Mouse (Mus musculus): ENCODE data around the gene Fnbp1. TPM values are rescaled to one million over a fixed set of nuclear protein-coding genes. Genes with fewer than 3 reads are reported as not detected.

Gene Fnbp1
- polyA plus RNA-seq, 1 experiment from 2014 or later: 31.1 TPM

DNA sequence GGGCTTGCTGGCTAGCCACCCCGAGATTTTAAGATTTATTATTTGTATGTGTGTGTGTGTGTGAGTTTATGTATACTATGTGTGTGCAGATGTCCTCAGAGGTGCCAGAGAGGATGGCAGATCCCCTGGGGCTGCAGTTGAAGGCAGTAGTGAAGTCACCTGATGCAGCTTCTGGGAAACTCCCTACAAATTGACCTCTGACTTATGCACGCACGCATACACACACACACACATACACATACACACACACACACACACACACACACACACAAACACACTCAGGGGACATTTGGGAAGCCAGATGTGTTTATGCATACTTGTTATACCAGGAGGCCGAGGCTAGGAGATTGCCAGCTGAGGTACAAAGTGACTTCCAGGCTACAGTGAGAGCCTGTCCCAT lies 83.4 kb downstream of the Fnbp1 start:
- Histone ChIP-seq H3K36me3 (ENCODE audit: control insufficient read depth, insufficient read depth, low read length) (peaks cover 55% of the 10 kb centered on the region), H3K4me3 (ENCODE audit: low read depth, low read length) (no peak overlapping the region), H3K4me2 (ENCODE audit: low read length) (no peak overlapping the region), H3K9me3 (ENCODE audit: control insufficient read depth, low read length) (0 out of 2 replicates have a peak, but pooled peaks cover 2% of the 10 kb centered on the region), H3K27me3 (replicated peaks; ENCODE audit: control insufficient read depth, insufficient read depth, low read length) (no peaks in the 10 kb centered on the region), H3K4me1 (replicated peaks; ENCODE audit: control insufficient read depth, insufficient read depth, low read length) (no peaks in the 10 kb centered on the region), H3K9ac (ENCODE audit: low read length) (no peak overlapping the region), H3K27ac (ENCODE audit: low read depth) (no peak overlapping the region)
- ATAC-seq (replicated peaks; ENCODE audit: low FRiP score, low TSS enrichment, low read depth): no peak
- DNase-seq (ENCODE audit: low spot score): no peak
- 80% methylated on average over 4 of the region's 4 CpGs for WGBS

DNA sequence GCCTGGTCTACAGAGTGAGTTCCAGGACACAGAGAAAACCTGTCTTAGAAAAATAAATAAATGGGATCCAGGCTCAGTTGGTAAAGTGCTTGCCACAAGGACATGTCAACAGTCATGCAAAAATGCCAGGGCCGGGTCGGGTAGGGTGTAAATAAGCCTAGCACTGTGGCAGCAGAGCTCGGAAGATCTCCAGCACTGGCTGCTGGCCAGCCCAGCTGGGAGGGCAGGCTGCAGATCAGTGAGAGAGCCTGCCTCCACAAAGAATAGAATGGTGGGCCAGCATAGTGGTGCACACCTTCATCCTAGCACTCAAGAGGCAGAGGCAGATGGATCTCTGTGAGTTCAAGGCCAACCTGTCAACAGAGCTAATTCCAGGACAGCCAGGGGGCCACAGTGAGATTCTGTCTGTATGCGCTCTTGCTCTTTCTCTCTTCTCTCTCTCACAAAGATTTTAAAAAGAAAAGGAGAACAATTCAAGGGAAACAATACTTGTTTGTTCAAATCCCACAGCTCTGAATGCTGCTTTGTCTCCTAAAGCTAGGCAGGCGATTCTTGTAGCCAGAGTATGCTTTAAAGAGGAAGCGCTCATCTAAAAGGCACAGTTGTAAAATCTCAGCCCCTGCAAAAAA lies 84.1 kb downstream of the Fnbp1 start:
- Histone ChIP-seq H3K4me1 (replicated peaks; ENCODE audit: control insufficient read depth, insufficient read depth, low read length) (no peaks in the 10 kb centered on the region), H3K4me3 (ENCODE audit: low read depth, low read length) (no peak overlapping the region), H3K9me3 (ENCODE audit: control insufficient read depth, low read length) (0 out of 2 replicates have a peak, but pooled peaks cover 2% of the 10 kb centered on the region), H3K36me3 (ENCODE audit: control insufficient read depth, insufficient read depth, low read length) (peaks cover 58% of the 10 kb centered on the region), H3K9ac (ENCODE audit: low read length) (no peak overlapping the region), H3K27me3 (replicated peaks; ENCODE audit: control insufficient read depth, insufficient read depth, low read length) (no peaks in the 10 kb centered on the region), H3K4me2 (ENCODE audit: low read length) (no peak overlapping the region), H3K27ac (ENCODE audit: low read depth) (no peak overlapping the region)
- 81% methylated on average over 6 of the region's 6 CpGs for WGBS
- DNase-seq (ENCODE audit: low spot score): no peak
- no peak for ATAC-seq (replicated peaks; ENCODE audit: low FRiP score, low TSS enrichment, low read depth)

DNA sequence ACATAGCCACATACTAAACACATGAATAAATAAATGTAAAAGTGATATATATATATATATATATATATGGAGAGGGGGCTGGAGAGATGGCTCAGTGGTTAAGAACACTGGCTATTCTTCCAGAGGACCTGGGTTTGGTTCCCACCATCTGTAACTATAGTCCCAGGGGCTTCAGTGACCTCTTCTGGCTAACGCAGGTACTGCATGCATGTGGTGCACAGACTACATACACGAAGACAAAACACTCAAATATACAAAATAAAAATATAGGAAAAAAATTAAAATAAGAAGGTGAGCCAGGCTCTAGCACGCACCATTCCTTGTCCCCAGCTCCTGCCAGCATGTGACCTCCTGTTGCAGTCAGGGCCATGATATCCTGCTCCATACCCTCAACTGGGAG lies 85.7 kb downstream of the Fnbp1 start:
- Histone ChIP-seq H3K4me3 (ENCODE audit: low read depth, low read length) (no peak overlapping the region), H3K4me1 (replicated peaks; ENCODE audit: control insufficient read depth, insufficient read depth, low read length) (no peaks in the 10 kb centered on the region), H3K4me2 (ENCODE audit: low read length) (no peak overlapping the region), H3K9ac (ENCODE audit: low read length) (no peak overlapping the region), H3K36me3 (ENCODE audit: control insufficient read depth, insufficient read depth, low read length) (peaks cover 69% of the 10 kb centered on the region), H3K9me3 (ENCODE audit: control insufficient read depth, low read length) (0 out of 2 replicates have a peak, but pooled peaks cover 2% of the 10 kb centered on the region), H3K27me3 (replicated peaks; ENCODE audit: control insufficient read depth, insufficient read depth, low read length) (no peaks in the 10 kb centered on the region), H3K27ac (ENCODE audit: low read depth) (no peak overlapping the region)
- ATAC-seq (replicated peaks; ENCODE audit: low FRiP score, low TSS enrichment, low read depth): no peak
- WGBS: 95% methylated on average over 3 of the region's 3 CpGs
- DNase-seq (ENCODE audit: low spot score): no peak

DNA sequence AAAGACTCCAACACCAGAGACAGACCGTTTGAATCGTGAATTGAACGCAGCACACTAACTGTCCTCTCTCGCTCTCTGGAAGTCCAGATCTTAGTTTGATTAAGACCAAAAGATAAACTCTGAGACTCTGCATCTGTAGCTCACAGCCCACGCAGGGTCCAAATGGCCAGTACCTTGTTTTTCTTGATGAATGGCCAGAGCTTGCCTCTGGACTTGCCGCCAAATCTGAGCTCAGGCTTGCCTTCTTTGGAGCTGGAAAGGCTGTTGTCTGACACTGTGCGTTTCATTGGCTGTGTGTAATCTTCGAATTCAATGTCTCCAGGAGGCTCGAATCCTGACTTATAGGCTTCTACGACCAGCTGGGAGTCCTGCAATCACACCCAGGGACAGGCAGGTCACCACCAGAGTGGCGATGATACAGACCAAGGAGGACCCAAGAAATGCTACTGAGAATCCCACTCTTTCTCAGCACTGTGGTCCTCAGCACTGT lies 87.9 kb downstream of the Fnbp1 start:
- H3K4me1 ChIP-seq (replicated peaks; ENCODE audit: control insufficient read depth, insufficient read depth, low read length): no peaks in the 10 kb centered on the region
- H3K36me3 ChIP-seq (ENCODE audit: control insufficient read depth, insufficient read depth, low read length): peaks cover 83% of the 10 kb centered on the region
- no peak overlapping the region for H3K9ac ChIP-seq (ENCODE audit: low read length)
- WGBS: 90% methylated on average over 11 of the region's 11 CpGs
- no peaks in the 10 kb centered on the region for H3K27me3 ChIP-seq (replicated peaks; ENCODE audit: control insufficient read depth, insufficient read depth, low read length)
- H3K27ac ChIP-seq (ENCODE audit: low read depth): no peak overlapping the region
- DNase-seq (ENCODE audit: low spot score): no peak
- 0 out of 2 replicates have a peak, but pooled peaks cover 2% of the 10 kb centered on the region for H3K9me3 ChIP-seq (ENCODE audit: control insufficient read depth, low read length)
- no peak for ATAC-seq (replicated peaks; ENCODE audit: low FRiP score, low TSS enrichment, low read depth)
- no peak overlapping the region for H3K4me2 ChIP-seq (ENCODE audit: low read length)
- H3K4me3 ChIP-seq (ENCODE audit: low read depth, low read length): no peak overlapping the region

DNA sequence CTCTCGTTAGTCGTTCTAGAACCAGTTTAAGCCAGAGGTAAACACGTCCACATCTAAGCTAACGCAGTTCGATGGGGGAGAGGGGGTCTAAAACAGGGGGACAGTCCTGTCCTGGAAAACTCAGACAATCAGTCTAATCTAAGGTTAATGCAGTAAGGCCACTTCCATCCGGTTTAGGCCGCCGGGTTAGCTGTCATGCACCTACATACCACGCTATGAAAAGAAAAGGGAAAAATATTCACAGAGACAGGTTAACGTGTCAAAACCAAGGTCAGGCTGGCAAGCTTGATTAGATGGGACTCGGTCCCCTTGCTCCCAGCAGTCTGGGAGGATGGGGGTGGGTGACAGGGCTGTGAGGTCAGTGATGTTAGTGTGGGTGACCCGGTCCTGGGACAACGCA lies 88.4 kb downstream of the Fnbp1 start:
- DNase-seq (ENCODE audit: low spot score): no peak
- no peaks in the 10 kb centered on the region for H3K27me3 ChIP-seq (replicated peaks; ENCODE audit: control insufficient read depth, insufficient read depth, low read length)
- 0 out of 2 replicates have a peak, but pooled peaks cover 2% of the 10 kb centered on the region for H3K9me3 ChIP-seq (ENCODE audit: control insufficient read depth, low read length)
- no peak for ATAC-seq (replicated peaks; ENCODE audit: low FRiP score, low TSS enrichment, low read depth)
- no peak overlapping the region for H3K9ac ChIP-seq (ENCODE audit: low read length)
- no peaks in the 10 kb centered on the region for H3K4me1 ChIP-seq (replicated peaks; ENCODE audit: control insufficient read depth, insufficient read depth, low read length)
- 92% methylated on average over 13 of the region's 13 CpGs for WGBS
- no peak overlapping the region for H3K27ac ChIP-seq (ENCODE audit: low read depth)
- no peak overlapping the region for H3K4me2 ChIP-seq (ENCODE audit: low read length)
- peaks cover 83% of the 10 kb centered on the region for H3K36me3 ChIP-seq (ENCODE audit: control insufficient read depth, insufficient read depth, low read length)
- no peak overlapping the region for H3K4me3 ChIP-seq (ENCODE audit: low read depth, low read length)

DNA sequence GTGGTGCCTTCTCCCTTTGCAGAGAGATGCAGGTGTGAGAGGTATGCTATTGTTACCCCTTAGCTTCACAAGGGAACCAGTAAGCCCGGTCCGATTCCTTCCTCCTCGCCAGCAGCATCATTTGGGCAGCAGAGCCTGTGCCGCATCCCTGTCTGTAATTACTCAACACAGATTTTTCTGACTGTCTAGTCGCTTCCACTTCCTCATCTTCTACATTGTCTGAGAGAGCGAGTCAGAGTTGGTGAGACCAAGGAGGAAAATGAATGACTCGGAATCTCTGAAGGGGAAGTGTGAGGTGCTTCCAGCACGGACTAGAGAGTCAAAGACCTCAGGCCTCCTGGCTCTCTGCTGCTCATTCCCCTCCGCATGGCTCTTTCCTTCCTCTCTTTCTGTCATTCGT lies 89.4 kb downstream of the Fnbp1 start:
- Histone ChIP-seq H3K27me3 (replicated peaks; ENCODE audit: control insufficient read depth, insufficient read depth, low read length) (no peaks in the 10 kb centered on the region), H3K4me2 (ENCODE audit: low read length) (no peak overlapping the region), H3K9ac (ENCODE audit: low read length) (no peak overlapping the region), H3K9me3 (ENCODE audit: control insufficient read depth, low read length) (0 out of 2 replicates have a peak, but pooled peaks cover 2% of the 10 kb centered on the region), H3K4me1 (replicated peaks; ENCODE audit: control insufficient read depth, insufficient read depth, low read length) (no peaks in the 10 kb centered on the region), H3K27ac (ENCODE audit: low read depth) (no peak overlapping the region), H3K4me3 (ENCODE audit: low read depth, low read length) (no peak overlapping the region), H3K36me3 (ENCODE audit: control insufficient read depth, insufficient read depth, low read length) (peaks cover 81% of the 10 kb centered on the region)
- DNase-seq (ENCODE audit: low spot score): no peak
- 95% methylated on average over 10 of the region's 10 CpGs for WGBS
- ATAC-seq (replicated peaks; ENCODE audit: low FRiP score, low TSS enrichment, low read depth): no peak

DNA sequence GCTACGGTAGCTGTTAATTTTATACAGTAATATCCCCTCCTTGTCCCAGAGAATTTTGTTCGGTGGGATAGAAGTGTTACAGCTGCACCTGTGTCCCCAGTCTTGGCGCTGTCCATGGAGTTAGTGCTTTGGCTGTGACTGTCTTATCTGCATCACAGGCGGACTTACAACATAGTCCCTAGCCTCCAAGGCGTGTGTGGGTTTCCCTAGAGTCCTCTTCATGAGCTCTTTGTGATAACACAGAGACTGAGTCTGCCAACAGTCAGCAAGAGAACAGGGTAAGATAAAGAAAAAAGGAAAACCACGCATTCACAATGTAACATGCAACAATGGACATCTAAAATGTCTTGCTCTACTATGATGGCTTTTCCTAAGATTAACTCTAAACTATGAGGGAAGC lies 93.8 kb downstream of the Fnbp1 start:
- no peak overlapping the region for H3K9ac ChIP-seq (ENCODE audit: low read length)
- H3K4me2 ChIP-seq (ENCODE audit: low read length): no peak overlapping the region
- peaks cover 52% of the 10 kb centered on the region for H3K36me3 ChIP-seq (ENCODE audit: control insufficient read depth, insufficient read depth, low read length)
- H3K9me3 ChIP-seq (ENCODE audit: control insufficient read depth, low read length): no peaks in the 10 kb centered on the region
- H3K27me3 ChIP-seq (replicated peaks; ENCODE audit: control insufficient read depth, insufficient read depth, low read length): no peaks in the 10 kb centered on the region
- no peaks in the 10 kb centered on the region for H3K4me1 ChIP-seq (replicated peaks; ENCODE audit: control insufficient read depth, insufficient read depth, low read length)
- DNase-seq (ENCODE audit: low spot score) (no peak), ATAC-seq (replicated peaks; ENCODE audit: low FRiP score, low TSS enrichment, low read depth) (no peak)
- WGBS: 92% methylated on average over 6 of the region's 6 CpGs
- H3K4me3 ChIP-seq (ENCODE audit: low read depth, low read length): no peak overlapping the region
- H3K27ac ChIP-seq (ENCODE audit: low read depth): no peak overlapping the region

DNA sequence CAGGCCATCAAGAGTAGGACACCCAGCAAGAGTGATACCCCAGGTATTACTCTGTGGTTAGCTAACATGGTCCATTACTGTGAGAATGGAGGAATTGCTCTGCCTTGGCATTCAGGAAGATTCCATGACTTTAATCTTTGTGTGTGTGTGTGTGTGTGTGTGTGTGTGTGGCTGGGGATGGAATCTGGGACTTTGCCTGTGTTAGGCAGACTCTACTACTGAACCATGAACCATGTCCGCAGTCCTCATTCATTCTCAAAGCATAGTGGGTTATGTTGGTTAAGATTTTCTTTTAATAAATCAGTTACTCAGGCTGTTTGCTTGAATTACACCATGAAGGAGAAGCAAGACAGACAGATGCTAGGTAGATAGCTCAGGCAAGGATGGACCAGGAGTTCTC lies 98.0 kb downstream of the Fnbp1 start:
- Histone ChIP-seq H3K4me1 (replicated peaks; ENCODE audit: control insufficient read depth, insufficient read depth, low read length) (no peaks in the 10 kb centered on the region), H3K4me2 (ENCODE audit: low read length) (no peak overlapping the region), H3K9me3 (ENCODE audit: control insufficient read depth, low read length) (peaks cover 4% of the 10 kb centered on the region; the same call in 1 of the 2 replicates), H3K4me3 (ENCODE audit: low read depth, low read length) (no peak overlapping the region), H3K27ac (ENCODE audit: low read depth) (no peak overlapping the region), H3K27me3 (replicated peaks; ENCODE audit: control insufficient read depth, insufficient read depth, low read length) (no peaks in the 10 kb centered on the region), H3K9ac (ENCODE audit: low read length) (no peak overlapping the region), H3K36me3 (ENCODE audit: control insufficient read depth, insufficient read depth, low read length) (peaks cover 49% of the 10 kb centered on the region)
- DNase-seq (ENCODE audit: low spot score): no peak
- ATAC-seq (replicated peaks; ENCODE audit: low FRiP score, low TSS enrichment, low read depth): no peak
- 95% methylated on average over 1 of the region's 1 CpGs for WGBS

DNA sequence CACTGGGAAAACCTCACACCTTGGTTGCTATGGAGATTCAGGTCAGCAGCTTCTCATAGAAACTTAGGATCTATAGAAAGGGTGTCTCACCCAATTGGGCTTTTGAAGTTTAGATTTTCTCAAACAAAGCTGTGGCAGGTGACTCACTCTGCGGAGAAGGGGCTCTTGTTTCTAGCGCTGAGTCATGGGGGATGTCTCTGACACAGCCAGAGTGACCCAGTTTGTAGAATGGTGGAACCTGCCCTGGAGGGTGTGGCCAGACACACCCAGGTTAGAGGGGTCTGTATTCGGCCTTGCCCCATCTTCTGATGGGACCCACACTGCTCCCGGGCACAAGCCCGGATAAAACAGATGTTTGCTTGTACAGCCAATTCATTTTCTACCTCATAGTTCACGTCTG lies 98.9 kb downstream of the Fnbp1 start:
- no peak for ATAC-seq (replicated peaks; ENCODE audit: low FRiP score, low TSS enrichment, low read depth)
- 88% methylated on average over 6 of the region's 6 CpGs for WGBS
- H3K27ac ChIP-seq (ENCODE audit: low read depth): no peak overlapping the region

More for the DNA sequence above, 98.9 kb downstream of the Fnbp1 start:
- DNase-seq (ENCODE audit: low spot score): no peak
- Histone ChIP-seq H3K27me3 (replicated peaks; ENCODE audit: control insufficient read depth, insufficient read depth, low read length) (no peaks in the 10 kb centered on the region), H3K4me1 (replicated peaks; ENCODE audit: control insufficient read depth, insufficient read depth, low read length) (no peaks in the 10 kb centered on the region), H3K4me2 (ENCODE audit: low read length) (no peak overlapping the region), H3K4me3 (ENCODE audit: low read depth, low read length) (no peak overlapping the region), H3K9ac (ENCODE audit: low read length) (no peak overlapping the region), H3K36me3 (ENCODE audit: control insufficient read depth, insufficient read depth, low read length) (peaks cover 46% of the 10 kb centered on the region), H3K9me3 (ENCODE audit: control insufficient read depth, low read length) (peaks cover 4% of the 10 kb centered on the region; the same call in 1 of the 2 replicates)

Data from intestine, embryonic 14.5 days (tissue).